In genomic region chr16:62653817-62654216, GRCm38 (mm10) we compare ENCODE assay signal across 12 mouse cellular contexts.
A peak's percentile ranks its signal among the peaks of the same experiment; 100 is the strongest.
DNase-seq lines count a peak whose midpoint lies in the region; ATAC-seq and TF ChIP-seq lines count a peak whose summit lies in the region.
"Had no signal": no experiment of that assay in that cellular context is flagged by ENCODE, and none has a peak within 500 bp of the region (broad histone marks: within the 10 kb centered on the region; RNA-seq: fewer than 3 reads in every experiment).

No protein-coding gene starts in this region.

- ATAC-seq in kidney, embryonic 14.5 days (ENCODE audit: low FRiP score, low TSS enrichment) = no peak
- no peak for ATAC-seq in embryonic facial prominence, embryonic 15.5 days (ENCODE audit: insufficient number of reproducible peaks, low FRiP score, low TSS enrichment, low read depth)

- H3K4me2 ChIP-seq in kidney, embryonic 14.5 days (replicated peaks; ENCODE audit: low read depth, low read length) = no peak overlapping the region
- peak overlapping the region; percentile 36 for H3K4me2 ChIP-seq in embryonic facial prominence, embryonic 15.5 days (replicated peaks)
- H3K4me2 ChIP-seq: lung, embryonic 15.5 days had no signal

- no peaks in the 10 kb centered on the region for H3K36me3 ChIP-seq in kidney, adult 2 months (ENCODE audit: control insufficient read depth, insufficient read depth, low read length)
- H3K36me3 ChIP-seq in kidney, embryonic 14.5 days (ENCODE audit: control insufficient read depth, insufficient read depth, low read length) = no peaks in the 10 kb centered on the region
- no peaks in the 10 kb centered on the region for H3K36me3 ChIP-seq in embryonic facial prominence, embryonic 15.5 days
- H3K36me3 ChIP-seq: heart, embryonic 10.5 days; lung, embryonic 15.5 days had no signal

- 25% methylated on average over 8 of the region's 8 CpGs for WGBS in kidney, adult 2 months
- 37% methylated on average over 8 of the region's 8 CpGs for WGBS in kidney, embryonic 14.5 days
- WGBS in embryonic facial prominence, embryonic 15.5 days = 29% methylated on average over 8 of the region's 8 CpGs

- H3K9me3 ChIP-seq in kidney, embryonic 14.5 days (ENCODE audit: control insufficient read depth, low read length) = no peaks in the 10 kb centered on the region
- no peaks in the 10 kb centered on the region for H3K9me3 ChIP-seq in embryonic facial prominence, embryonic 15.5 days (replicated peaks)
- H3K9me3 ChIP-seq: heart, embryonic 10.5 days; lung, embryonic 15.5 days had no signal

- no peak for TF ChIP-seq POLR2A in kidney, adult 2 months (IDR thresholded peaks at IDR 0.05; ENCODE audit: low read depth, low read length)

- no peak overlapping the region for H3K9ac ChIP-seq in kidney, embryonic 14.5 days (ENCODE audit: low read depth, low read length)
- no peak overlapping the region for H3K9ac ChIP-seq in embryonic facial prominence, embryonic 15.5 days
- H3K9ac ChIP-seq: lung, embryonic 15.5 days had no signal

- no peaks in the 10 kb centered on the region for H3K27me3 ChIP-seq in kidney, adult 2 months (replicated peaks; ENCODE audit: control insufficient read depth, insufficient read depth, low read length)
- no peaks in the 10 kb centered on the region for H3K27me3 ChIP-seq in kidney, embryonic 14.5 days (ENCODE audit: control insufficient read depth, insufficient read depth, low read length)
- no peaks in the 10 kb centered on the region for H3K27me3 ChIP-seq in embryonic facial prominence, embryonic 15.5 days
- H3K27me3 ChIP-seq: lung, embryonic 15.5 days had no signal

- H3K4me3 ChIP-seq in kidney, adult 2 months (ENCODE audit: insufficient read depth, low read depth, low read length) = no peak overlapping the region
- no peak overlapping the region for H3K4me3 ChIP-seq in kidney, embryonic 14.5 days (ENCODE audit: low read length)
- no peak overlapping the region; the same call in 1 of the 2 replicates for H3K4me3 ChIP-seq in embryonic facial prominence, embryonic 15.5 days (replicated peaks)
- H3K4me3 ChIP-seq: heart, embryonic 10.5 days; lung, embryonic 15.5 days; myocyte had no signal

- peak; percentile 36 for DNase-seq in kidney, adult 2 months
- peak; percentile 4 for DNase-seq in 3T3-L1 (ENCODE audit: low read depth, low spot score)
- DNase-seq in kidney, postnatal 36 days = peak; percentile 2 to 8
- no peak for DNase-seq in adrenal gland, postnatal 25 days
- DNase-seq in gastrocnemius, postnatal 25 days = no peak
- no peak for DNase-seq in heart, postnatal 4 days
- DNase-seq: cerebellum, postnatal 36 days had no signal

- H3K4me1 ChIP-seq in kidney, adult 2 months (ENCODE audit: control insufficient read depth, insufficient read depth, low read length) = no peaks in the 10 kb centered on the region
- no peaks in the 10 kb centered on the region for H3K4me1 ChIP-seq in kidney, embryonic 14.5 days (ENCODE audit: control insufficient read depth, insufficient read depth, low read length)
- no peaks in the 10 kb centered on the region for H3K4me1 ChIP-seq in embryonic facial prominence, embryonic 15.5 days
- H3K4me1 ChIP-seq: heart, embryonic 10.5 days; lung, embryonic 15.5 days had no signal

- TF ChIP-seq CTCF in kidney, adult 2 months (conservative IDR thresholded peaks at IDR 0.05; ENCODE audit: insufficient read depth, insufficient read length, low read depth, low read length) = no peak

- no peak overlapping the region for H3K27ac ChIP-seq in kidney, adult 2 months (ENCODE audit: insufficient read depth, low read depth, low read length)
- H3K27ac ChIP-seq in kidney, embryonic 14.5 days (ENCODE audit: low read depth, low read length) = no peak overlapping the region
- no peak overlapping the region for H3K27ac ChIP-seq in embryonic facial prominence, embryonic 15.5 days (replicated peaks)
- H3K27ac ChIP-seq: heart, embryonic 10.5 days; lung, embryonic 15.5 days had no signal

Comparison
In these comparisons a context has a peak if more than half of its experiments do, and no peak if none do; other contexts are left out.
1. DNase-seq: peak in kidney, adult 2 months (single experiment), 3T3-L1 (single experiment) and kidney, postnatal 36 days (2 of 2); none in adrenal gland, postnatal 25 days (single experiment), gastrocnemius, postnatal 25 days (single experiment) and heart, postnatal 4 days (single experiment).